Mouse (Mus musculus): ENCODE data around the gene Cdk15. TPM values are rescaled to one million over a fixed set of nuclear protein-coding genes. Genes with fewer than 3 reads are reported as not detected.

The Cdk15 gene
- polyA plus RNA-seq, 1 experiment from 2014 or later, result 0.49 TPM

DNA sequence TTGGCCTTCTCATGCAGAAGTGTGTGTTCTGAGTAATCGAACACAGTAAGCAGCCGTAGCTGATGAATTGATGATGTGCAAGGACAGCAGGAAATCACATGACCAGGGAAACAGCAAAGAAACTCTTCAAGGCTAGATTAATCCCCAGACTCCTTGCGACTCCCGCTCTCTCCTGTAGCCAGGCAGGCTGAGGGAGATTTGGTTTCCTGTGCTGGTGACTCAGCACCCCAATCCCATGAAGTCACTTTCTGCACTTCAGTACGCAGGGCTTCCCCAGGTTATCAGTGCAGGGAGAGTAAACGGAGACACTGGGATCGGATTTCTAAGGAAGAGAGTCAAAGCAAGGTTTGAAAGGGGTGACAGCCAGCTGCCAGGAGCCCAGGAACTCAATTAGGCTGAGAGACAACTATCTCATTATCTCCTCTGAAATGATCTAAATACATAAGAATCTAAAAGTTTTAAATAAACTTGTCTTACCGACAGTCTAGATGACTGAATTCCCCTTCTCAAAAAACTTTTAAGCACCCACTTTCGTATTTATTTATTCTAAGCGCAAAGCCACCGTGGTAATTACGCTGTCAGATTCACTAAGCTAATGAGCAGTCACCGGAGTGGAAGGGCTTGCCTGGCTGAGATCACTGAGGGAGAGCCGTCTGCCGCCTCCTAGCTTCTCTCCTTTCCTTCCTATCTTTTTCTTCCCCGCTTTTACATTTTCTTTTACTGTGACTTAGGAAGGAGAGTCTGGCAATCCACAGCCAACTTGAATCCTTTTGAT lies 84.3 kb downstream of the Cdk15 start:
- Histone ChIP-seq H3K9ac (ENCODE audit: low read length) (peak overlapping the region; percentile 8; the same call in 1 of the 2 replicates), H3K36me3 (ENCODE audit: control insufficient read depth, insufficient read depth, low read length) (no peaks in the 10 kb centered on the region), H3K4me3 (ENCODE audit: low read depth, low read length) (no peak overlapping the region; the same call in 1 of the 2 replicates), H3K4me2 (replicated peaks; ENCODE audit: low read depth) (no peak overlapping the region; the same call in 1 of the 2 replicates), H3K27ac (replicated peaks) (no peak overlapping the region), H3K9me3 (ENCODE audit: control insufficient read depth, low read length) (no peaks in the 10 kb centered on the region), H3K27me3 (ENCODE audit: control insufficient read depth, insufficient read depth, low read length) (no peaks in the 10 kb centered on the region), H3K4me1 (replicated peaks; ENCODE audit: control insufficient read depth, insufficient read depth) (no peaks in the 10 kb centered on the region)
- WGBS, result 15% methylated on average over 16 of the region's 16 CpGs
- no peak; the same call in 1 of the 2 replicates for TF ChIP-seq CTCF (IDR thresholded peaks at IDR 0.05; ENCODE audit: low read depth)
- no peak for TF ChIP-seq EP300 (optimal IDR thresholded peaks at IDR 0.05)
- DNase-seq (ENCODE audit: low spot score) (peak; percentile 22), ATAC-seq (ENCODE audit: low FRiP score, low TSS enrichment) (no peak)

DNA sequence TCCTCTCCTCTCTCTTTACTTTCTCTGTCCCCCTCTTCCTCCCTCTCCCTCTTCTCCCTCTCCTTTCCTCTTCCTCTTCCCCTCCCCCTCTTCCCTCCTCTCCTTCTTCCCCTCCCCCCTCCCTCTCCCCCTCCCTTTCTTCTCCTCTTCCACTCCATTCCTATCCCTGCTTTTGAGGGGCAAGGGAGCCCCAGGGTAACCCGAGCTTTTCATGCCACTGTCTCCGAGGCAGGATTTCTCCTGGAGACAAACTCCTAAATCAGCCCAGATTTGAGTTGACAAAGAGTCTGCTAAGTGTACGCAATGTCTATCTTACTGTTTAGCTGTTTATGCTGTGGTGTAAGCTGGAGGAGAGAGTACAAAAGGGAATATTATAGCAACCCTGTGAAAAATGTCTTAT lies 85.0 kb downstream of the Cdk15 start:
- WGBS, result 35% methylated on average over 3 of the region's 3 CpGs
- DNase-seq (ENCODE audit: low spot score), result no peak
- H3K27ac ChIP-seq (replicated peaks), result no peak overlapping the region
- H3K27me3 ChIP-seq (ENCODE audit: control insufficient read depth, insufficient read depth, low read length), result no peaks in the 10 kb centered on the region
- H3K4me1 ChIP-seq (replicated peaks; ENCODE audit: control insufficient read depth, insufficient read depth), result no peaks in the 10 kb centered on the region
- H3K4me2 ChIP-seq (replicated peaks; ENCODE audit: low read depth), result no peak overlapping the region
- H3K9ac ChIP-seq (ENCODE audit: low read length), result no peak overlapping the region
- ATAC-seq (ENCODE audit: low FRiP score, low TSS enrichment), result no peak
- no peak for TF ChIP-seq CTCF (IDR thresholded peaks at IDR 0.05; ENCODE audit: low read depth)
- TF ChIP-seq EP300 (optimal IDR thresholded peaks at IDR 0.05), result no peak
- no peaks in the 10 kb centered on the region for H3K36me3 ChIP-seq (ENCODE audit: control insufficient read depth, insufficient read depth, low read length)
- H3K4me3 ChIP-seq (ENCODE audit: low read depth, low read length), result no peak overlapping the region
- H3K9me3 ChIP-seq (ENCODE audit: control insufficient read depth, low read length), result no peaks in the 10 kb centered on the region

DNA sequence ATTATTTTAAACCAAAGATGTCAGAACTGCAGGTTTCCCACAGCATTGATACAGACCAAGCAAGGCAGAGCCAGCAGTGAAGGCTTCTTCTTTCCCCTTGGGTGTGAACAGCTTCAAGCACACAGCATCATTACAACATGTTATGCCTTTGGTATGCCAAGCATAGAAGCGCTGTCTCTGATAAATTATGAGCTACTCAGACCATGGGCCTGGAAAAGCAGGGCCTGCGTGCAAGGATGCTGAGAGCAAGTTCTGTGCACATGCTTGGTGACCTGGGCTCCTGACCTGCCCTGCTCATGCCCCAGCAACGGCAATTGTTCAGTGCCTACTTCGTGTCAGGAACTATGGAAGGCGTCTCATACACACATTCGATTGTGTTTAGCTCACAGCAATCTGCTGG lies 85.4 kb downstream of the Cdk15 start:
- TF ChIP-seq EP300 (optimal IDR thresholded peaks at IDR 0.05) (no peak), CTCF (IDR thresholded peaks at IDR 0.05; ENCODE audit: low read depth) (no peak)
- WGBS, result 63% methylated on average over 6 of the region's 6 CpGs
- Histone ChIP-seq H3K27ac (replicated peaks) (no peak overlapping the region), H3K36me3 (ENCODE audit: control insufficient read depth, insufficient read depth, low read length) (no peaks in the 10 kb centered on the region), H3K9ac (ENCODE audit: low read length) (no peak overlapping the region), H3K9me3 (ENCODE audit: control insufficient read depth, low read length) (no peaks in the 10 kb centered on the region), H3K4me1 (replicated peaks; ENCODE audit: control insufficient read depth, insufficient read depth) (no peaks in the 10 kb centered on the region), H3K4me2 (replicated peaks; ENCODE audit: low read depth) (no peak overlapping the region), H3K4me3 (ENCODE audit: low read depth, low read length) (no peak overlapping the region), H3K27me3 (ENCODE audit: control insufficient read depth, insufficient read depth, low read length) (no peaks in the 10 kb centered on the region)
- ATAC-seq (ENCODE audit: low FRiP score, low TSS enrichment) (no peak), DNase-seq (ENCODE audit: low spot score) (no peak)

DNA sequence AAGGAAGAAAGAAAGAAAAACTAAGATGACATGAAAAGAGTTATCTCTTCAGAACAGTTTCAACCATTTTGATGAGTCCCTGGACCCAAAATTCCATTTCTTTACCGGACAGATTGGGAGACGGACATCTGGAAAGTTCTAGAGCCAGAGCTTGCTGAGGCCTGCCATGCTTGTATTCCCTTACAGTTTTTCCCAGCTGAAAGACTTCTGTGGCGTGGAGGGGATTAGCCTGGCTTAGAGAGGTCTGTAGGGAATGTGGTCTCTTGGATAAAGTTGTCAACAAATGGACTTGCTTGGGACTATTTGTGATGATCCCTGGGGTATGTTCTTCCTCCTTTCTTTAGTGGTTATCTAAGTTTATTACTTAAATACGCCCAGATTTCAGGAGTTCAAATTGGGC lies 96.0 kb downstream of the Cdk15 start:
- Histone ChIP-seq H3K4me3 (ENCODE audit: low read depth, low read length) (no peak overlapping the region), H3K9me3 (ENCODE audit: control insufficient read depth, low read length) (no peaks in the 10 kb centered on the region), H3K9ac (ENCODE audit: low read length) (no peak overlapping the region), H3K4me1 (replicated peaks; ENCODE audit: control insufficient read depth, insufficient read depth) (no peaks in the 10 kb centered on the region), H3K27me3 (ENCODE audit: control insufficient read depth, insufficient read depth, low read length) (no peaks in the 10 kb centered on the region), H3K36me3 (ENCODE audit: control insufficient read depth, insufficient read depth, low read length) (no peaks in the 10 kb centered on the region), H3K4me2 (replicated peaks; ENCODE audit: low read depth) (no peak overlapping the region), H3K27ac (replicated peaks) (no peak overlapping the region)
- no peak for TF ChIP-seq EP300 (optimal IDR thresholded peaks at IDR 0.05)
- no peak for TF ChIP-seq CTCF (IDR thresholded peaks at IDR 0.05; ENCODE audit: low read depth)
- ATAC-seq (ENCODE audit: low FRiP score, low TSS enrichment) (no peak), DNase-seq (ENCODE audit: low spot score) (no peak)
- WGBS, result 47% methylated on average over 4 of the region's 4 CpGs

DNA sequence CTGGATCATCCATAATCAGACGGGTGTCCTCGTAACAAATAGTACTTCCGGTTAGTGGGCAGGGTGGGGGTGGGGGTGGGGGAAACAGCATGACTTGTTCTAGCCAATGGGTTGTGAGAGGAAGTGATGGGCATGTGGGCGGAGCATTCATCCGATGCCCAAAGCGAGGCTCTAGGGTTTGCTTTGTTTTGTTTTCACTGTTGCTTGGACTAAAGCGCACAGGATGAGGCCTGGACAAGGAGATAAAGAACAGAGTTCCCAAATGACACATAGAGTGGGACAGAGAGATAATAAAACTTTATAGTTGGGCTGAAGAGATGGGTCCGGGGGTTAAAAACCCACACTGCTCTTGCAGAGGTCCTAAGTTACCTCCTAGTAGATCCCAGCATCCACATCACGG lies 98.7 kb downstream of the Cdk15 start:
- Histone ChIP-seq H3K27me3 (ENCODE audit: control insufficient read depth, insufficient read depth, low read length) (no peaks in the 10 kb centered on the region), H3K4me3 (ENCODE audit: low read depth, low read length) (no peak overlapping the region), H3K9ac (ENCODE audit: low read length) (no peak overlapping the region), H3K36me3 (ENCODE audit: control insufficient read depth, insufficient read depth, low read length) (no peaks in the 10 kb centered on the region), H3K4me1 (replicated peaks; ENCODE audit: control insufficient read depth, insufficient read depth) (no peaks in the 10 kb centered on the region), H3K4me2 (replicated peaks; ENCODE audit: low read depth) (no peak overlapping the region), H3K9me3 (ENCODE audit: control insufficient read depth, low read length) (no peaks in the 10 kb centered on the region), H3K27ac (replicated peaks) (no peak overlapping the region)
- DNase-seq (ENCODE audit: low spot score) (no peak), ATAC-seq (ENCODE audit: low FRiP score, low TSS enrichment) (no peak)
- no peak for TF ChIP-seq CTCF (IDR thresholded peaks at IDR 0.05; ENCODE audit: low read depth)
- no peak for TF ChIP-seq EP300 (optimal IDR thresholded peaks at IDR 0.05)
- 91% methylated on average over 9 of the region's 9 CpGs for WGBS

DNA sequence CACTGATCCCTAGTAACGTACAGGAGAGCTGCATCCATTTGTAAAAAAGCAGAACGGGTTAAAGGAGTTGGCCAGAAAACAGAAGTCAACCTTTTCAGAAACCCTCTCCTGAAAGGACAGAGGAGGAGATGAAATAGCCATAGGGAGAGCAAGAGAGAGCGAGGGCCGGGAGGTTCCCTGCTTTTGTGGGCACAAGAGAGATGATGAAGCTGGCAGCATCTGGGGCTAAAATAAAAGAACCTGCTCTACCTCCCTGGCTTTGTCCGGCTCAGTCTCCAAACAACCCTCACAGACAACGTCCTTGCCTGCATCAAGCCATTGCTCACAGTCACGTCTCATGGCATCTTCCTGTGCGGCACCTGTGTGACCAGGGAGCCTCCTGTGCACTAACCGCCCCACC lies 102.4 kb downstream of the Cdk15 start:
- no peaks in the 10 kb centered on the region for H3K27me3 ChIP-seq (ENCODE audit: control insufficient read depth, insufficient read depth, low read length)
- 85% methylated on average over 9 of the region's 9 CpGs for WGBS
- TF ChIP-seq CTCF (IDR thresholded peaks at IDR 0.05; ENCODE audit: low read depth) (no peak), EP300 (optimal IDR thresholded peaks at IDR 0.05) (no peak)
- DNase-seq (ENCODE audit: low spot score), result no peak
- no peaks in the 10 kb centered on the region for H3K4me1 ChIP-seq (replicated peaks; ENCODE audit: control insufficient read depth, insufficient read depth)
- no peaks in the 10 kb centered on the region for H3K36me3 ChIP-seq (ENCODE audit: control insufficient read depth, insufficient read depth, low read length)
- H3K27ac ChIP-seq (replicated peaks), result no peak overlapping the region
- no peak overlapping the region for H3K4me2 ChIP-seq (replicated peaks; ENCODE audit: low read depth)
- H3K4me3 ChIP-seq (ENCODE audit: low read depth, low read length), result no peak overlapping the region
- no peaks in the 10 kb centered on the region for H3K9me3 ChIP-seq (ENCODE audit: control insufficient read depth, low read length)
- no peak overlapping the region for H3K9ac ChIP-seq (ENCODE audit: low read length)
- ATAC-seq (ENCODE audit: low FRiP score, low TSS enrichment), result no peak

Measured in stomach, postnatal 0 days (tissue).